Mouse (Mus musculus): ENCODE results near the gene Mrps15. TPM values are rescaled to one million over a fixed set of nuclear protein-coding genes. Genes with fewer than 3 reads are reported as not detected.

The Mrps15 gene
- total RNA-seq (2015): 120 and 147 TPM in 2 replicates
- total RNA-seq (2017): 64.5 and 68.3 TPM in 2 replicates

DNA sequence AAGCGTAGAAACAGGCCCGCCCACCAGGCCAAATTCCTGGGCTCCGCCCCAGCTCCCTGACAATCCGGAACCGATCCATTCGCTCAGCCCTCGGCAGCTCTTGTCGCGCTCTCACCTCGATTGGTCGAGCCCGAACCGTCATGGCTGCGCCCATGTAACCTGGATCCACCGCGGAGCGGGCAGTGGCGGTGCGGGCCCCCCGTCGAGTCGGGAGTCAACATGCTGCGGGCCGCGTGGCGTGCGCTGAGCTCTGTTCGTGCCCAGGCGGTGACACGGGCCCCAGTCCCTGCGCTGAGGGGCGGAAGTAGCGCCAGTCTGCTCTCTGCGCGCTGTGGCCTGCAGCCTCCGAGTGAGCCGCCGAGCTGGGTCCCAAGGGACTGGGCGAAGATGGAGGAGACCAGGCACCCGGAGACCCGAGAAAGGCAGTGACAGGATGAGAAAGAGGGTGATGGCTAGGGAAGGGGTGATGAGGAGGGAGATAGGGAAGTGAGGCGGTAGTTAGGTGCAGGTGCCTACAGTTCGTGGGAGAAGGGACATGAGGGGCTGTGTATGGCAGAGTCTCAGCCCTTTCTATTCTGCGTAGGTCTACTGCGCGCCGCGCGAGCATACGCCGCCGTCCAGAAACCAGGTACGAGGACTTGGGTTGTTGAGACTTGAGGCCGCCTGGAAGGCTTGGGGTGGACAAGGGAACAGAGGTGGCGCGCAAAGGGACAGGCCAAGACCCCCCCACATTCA, at the start of gene Mrps15:
TSS of gene Mrps15 (plus strand) at position 75 of the 735 bp plus-strand sequence.
- ATAC-seq (ENCODE audit: poor library complexity, severe bottlenecking): peak; percentile 90

DNA sequence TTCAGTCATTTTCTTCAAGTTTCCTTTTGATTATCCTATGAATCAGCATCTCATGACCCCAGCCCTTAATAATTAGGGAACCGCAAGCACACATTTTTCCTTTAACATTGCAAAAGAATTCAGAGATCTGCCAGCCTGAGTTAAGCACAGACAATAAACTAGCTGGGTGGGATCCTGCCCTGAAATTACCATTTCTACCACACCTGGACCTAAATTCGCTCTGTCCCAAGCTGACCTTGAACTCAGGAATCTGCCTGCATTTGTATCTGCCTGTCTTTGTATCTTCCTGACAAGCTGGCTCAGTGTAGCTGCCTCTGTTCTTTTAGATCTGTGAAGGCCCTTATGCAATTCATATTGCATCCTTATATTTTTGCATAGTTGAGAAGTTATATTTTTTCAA, 48.9 kb upstream of the Mrps15 start:
- no peak for ATAC-seq (ENCODE audit: poor library complexity, severe bottlenecking)

- peak; percentile 42 for ATAC-seq (ENCODE audit: poor library complexity, severe bottlenecking)
Measured at GRCm38 (mm10) chr4:126001311-126002199, 45.2 kb upstream of the Mrps15 start.

- ATAC-seq (ENCODE audit: poor library complexity, severe bottlenecking): peak; percentile 80
Measured at GRCm38 (mm10) chr4:126017676-126018332, 28.9 kb upstream of the Mrps15 start.

GRCm38 (mm10) chr4:126018966-126019538, 27.7 kb upstream of the Mrps15 start:
- ATAC-seq (ENCODE audit: poor library complexity, severe bottlenecking): peak; percentile 57

DNA sequence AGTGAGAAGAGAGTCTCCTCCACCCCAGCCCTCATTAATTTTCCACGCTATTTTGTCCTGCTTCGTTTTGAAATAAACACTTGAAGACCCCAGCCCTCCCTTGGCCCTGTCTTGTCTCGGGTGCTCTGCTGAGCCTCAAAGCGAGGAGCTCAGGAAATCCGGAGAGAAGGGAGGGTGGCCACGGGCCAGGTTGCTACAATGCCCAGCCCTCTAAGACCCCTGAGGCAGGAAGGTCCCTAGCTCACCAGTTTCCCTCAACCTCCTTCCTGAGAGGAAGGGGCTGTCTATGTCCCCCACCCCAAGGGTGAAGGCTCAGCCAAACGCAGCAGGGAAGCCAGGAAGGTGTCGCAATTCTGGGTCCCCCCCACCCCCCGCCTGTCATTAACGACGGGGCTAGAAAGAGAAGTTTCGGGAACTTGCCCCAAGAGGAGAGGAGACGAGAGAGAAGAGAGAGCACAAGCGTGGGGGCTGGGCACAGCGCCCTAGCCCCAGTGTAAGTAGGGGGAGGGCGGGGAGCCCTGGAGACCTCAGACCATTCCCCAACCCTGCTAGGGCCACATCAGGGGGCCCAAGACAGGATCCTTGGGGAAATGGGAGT, 22.3 kb upstream of the Mrps15 start, which contains the start of gene Csf3r:
TSS of gene Csf3r (plus strand) at position 248 of the 598 bp plus-strand sequence.
- ATAC-seq (ENCODE audit: poor library complexity, severe bottlenecking): peak; percentile 77

- no peak for ATAC-seq (ENCODE audit: poor library complexity, severe bottlenecking)
Measured at GRCm38 (mm10) chr4:126025801-126026200, 20.9 kb upstream of the Mrps15 start.

- peak; percentile 18; the same call in 1 of the 2 replicates for ATAC-seq (ENCODE audit: poor library complexity, severe bottlenecking)
Measured at GRCm38 (mm10) chr4:126027980-126028379, 18.7 kb upstream of the Mrps15 start.

DNA sequence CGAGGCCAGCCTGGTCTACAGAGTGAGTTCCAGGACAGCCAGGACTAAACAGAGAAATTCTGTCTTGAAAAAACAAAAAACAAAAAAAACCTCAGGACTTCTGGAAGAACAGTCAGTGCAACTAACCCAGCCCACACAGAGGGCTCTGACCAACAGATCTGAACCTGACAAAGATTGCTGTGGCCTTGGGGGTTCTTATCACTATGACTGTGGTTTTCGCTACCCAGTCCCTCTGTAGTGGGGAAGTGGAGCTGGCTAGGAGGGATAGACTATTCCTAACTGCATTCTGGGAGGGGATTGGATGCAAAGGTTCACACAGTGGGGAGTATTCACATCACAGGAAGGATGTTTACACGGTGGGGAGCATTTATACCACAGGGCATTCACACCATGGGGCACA, 17.7 kb upstream of the Mrps15 start:
- ATAC-seq (ENCODE audit: poor library complexity, severe bottlenecking): no peak

GRCm38 (mm10) chr4:126030705-126031104, 16.0 kb upstream of the Mrps15 start:
- ATAC-seq (ENCODE audit: poor library complexity, severe bottlenecking): peak; percentile 70

DNA sequence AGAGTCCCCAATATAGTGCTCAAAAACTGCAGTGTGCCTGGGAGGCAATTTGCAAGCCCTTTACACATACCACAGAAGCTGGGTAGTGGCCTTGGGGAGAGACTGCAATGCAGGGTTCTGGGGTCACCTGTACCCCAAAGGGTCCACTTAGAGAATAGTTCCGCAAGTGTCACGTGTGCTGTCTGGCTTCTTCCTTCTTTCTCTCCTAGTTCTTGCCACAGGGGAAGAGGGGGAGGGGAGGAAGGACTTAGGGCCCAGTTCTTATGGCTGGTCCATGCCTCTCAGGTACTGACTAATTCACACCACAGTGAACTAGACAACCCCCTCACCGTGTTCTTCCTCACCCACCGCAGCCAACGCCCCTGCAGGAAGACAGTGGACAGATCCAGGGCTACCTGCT, 11.3 kb upstream of the Mrps15 start:
- peak; percentile 54 for ATAC-seq (ENCODE audit: poor library complexity, severe bottlenecking)

- peak; percentile 39; the same call in 1 of the 2 replicates for ATAC-seq (ENCODE audit: poor library complexity, severe bottlenecking)
Measured at GRCm38 (mm10) chr4:126051617-126052016, 4.9 kb downstream of the Mrps15 start.

- peak; percentile 43 for ATAC-seq (ENCODE audit: poor library complexity, severe bottlenecking)
Measured at GRCm38 (mm10) chr4:126057207-126058133, 10.7 kb downstream of the Mrps15 start.

DNA sequence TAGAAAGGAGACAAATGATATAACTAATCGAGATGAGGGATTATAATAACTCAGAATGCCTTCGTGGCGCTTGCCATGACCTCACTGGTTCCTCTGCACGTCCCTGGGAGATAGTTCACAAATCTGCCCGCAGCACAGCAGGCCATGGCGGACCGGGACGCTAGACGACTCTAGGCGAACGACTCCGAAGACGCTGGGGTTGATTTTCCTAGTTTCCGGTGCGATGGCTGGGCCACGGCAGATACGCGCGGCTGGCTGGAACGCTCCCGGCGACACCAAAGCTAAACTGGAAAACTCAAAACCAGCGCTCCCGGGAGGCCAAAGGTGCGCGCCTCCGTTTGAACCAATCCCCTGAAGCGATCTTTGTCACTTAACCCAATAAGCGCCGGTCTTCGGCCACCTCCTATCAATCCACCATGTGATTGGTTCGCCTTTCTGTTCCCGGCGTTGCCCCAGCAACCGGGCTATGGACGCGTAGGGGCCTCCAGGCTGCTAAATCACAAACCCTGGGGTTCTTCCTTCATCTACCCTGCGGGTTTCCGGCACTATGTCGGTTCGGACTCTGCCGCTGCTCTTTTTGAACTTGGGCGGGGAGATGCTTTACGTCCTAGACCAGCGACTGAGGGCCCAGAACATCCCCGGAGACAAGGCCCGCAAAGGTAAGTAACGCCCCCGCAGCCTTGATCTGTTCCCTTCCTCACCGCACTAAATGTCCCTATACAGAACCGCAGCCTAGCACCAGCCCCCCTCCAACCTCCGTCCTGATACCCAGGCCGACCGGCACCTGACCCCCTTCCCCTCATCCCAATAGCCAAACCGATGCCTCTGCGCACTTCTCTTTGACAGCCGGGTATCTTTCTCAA, 11.6 kb downstream of the Mrps15 start, which contains the start of gene Oscp1:
TSS of gene Oscp1 (plus strand) at position 432 of the 863 bp plus-strand sequence.
- peak; percentile 92 for ATAC-seq (ENCODE audit: poor library complexity, severe bottlenecking)

- ATAC-seq (ENCODE audit: poor library complexity, severe bottlenecking): no peak
Measured at GRCm38 (mm10) chr4:126058997-126059362, 12.3 kb downstream of the Mrps15 start.

GRCm38 (mm10) chr4:126062856-126063255, 16.1 kb downstream of the Mrps15 start:
- no peak for ATAC-seq (ENCODE audit: poor library complexity, severe bottlenecking)

DNA sequence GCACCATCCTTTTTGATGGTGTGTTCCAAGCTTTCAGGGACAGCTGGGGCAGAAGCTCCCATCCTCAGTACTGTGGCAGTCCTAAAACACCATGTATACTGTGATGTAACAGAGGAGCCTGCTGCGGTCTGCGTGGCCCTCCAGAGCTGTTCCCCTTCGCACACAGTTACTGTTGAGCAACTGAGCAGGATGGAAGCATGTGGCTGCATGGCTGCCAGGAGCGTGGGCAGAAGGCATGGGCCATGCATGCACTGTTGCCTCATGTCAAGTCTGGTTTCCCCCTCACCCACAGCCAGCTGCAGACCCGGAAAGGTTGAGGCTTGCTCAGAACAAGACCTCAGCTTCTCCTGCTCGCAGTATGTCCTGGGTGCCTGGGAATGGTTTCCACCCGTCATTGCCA, 18.5 kb downstream of the Mrps15 start:
- ATAC-seq (ENCODE audit: poor library complexity, severe bottlenecking): peak; percentile 87

DNA sequence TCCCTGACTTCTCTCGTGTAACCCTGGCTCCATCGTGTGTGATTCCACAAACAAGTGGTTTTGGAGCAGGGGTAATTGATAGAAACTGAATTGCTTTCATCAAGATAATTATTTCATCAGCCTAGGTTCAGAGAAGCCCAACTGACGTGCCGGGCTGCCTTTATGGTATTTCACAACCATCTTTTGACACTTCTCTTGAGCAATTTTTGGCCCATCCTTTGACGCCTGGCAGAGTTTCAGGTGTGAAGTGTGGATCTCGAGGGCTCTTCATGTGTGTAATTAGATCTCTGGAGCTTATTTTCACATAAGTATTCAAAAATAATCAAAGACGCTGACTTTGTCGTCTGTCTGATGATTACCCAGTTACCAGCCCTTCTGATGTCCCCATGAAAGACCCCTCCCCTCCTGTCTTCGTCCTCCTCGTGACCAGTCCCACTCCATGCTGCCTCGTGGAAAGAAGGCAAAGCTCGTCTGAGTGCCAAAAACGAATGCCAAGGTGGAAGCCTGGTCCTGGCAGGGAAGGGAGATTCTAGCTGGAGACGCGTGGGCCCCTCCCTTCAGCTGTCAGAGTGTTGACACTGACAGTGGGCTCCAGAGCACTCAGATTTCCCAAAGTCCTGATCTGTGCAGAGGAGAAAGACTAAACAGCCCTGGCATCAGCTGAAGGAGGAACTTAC, 20.8 kb downstream of the Mrps15 start:
- peak; percentile 66 for ATAC-seq (ENCODE audit: poor library complexity, severe bottlenecking)
